In genomic region chr12:113139908-113140615, GRCm38 (mm10) we compare ENCODE assay signal across 8 mouse cellular contexts. TPM values are rescaled to one million over a fixed set of nuclear protein-coding genes. Genes with fewer than 3 reads are reported as not detected.
A peak's percentile ranks its signal among the peaks of the same experiment; 100 is the strongest.
DNase-seq lines count a peak whose midpoint lies in the region; ATAC-seq and TF ChIP-seq lines count a peak whose summit lies in the region.

Crip2 (plus strand) TSS chr12:113140236.

- under 1% methylated on average over 68 of the region's 68 CpGs for WGBS in forebrain, embryonic 10.5 days
- under 1% methylated on average over 65 of the region's 68 CpGs for WGBS in heart, embryonic 14.5 days
- WGBS in liver, embryonic 11.5 days: under 1% methylated on average over 68 of the region's 68 CpGs

- DNase-seq in CD4-positive, CD25-positive, alpha-beta regulatory T cell, adult 2 months (ENCODE audit: low read depth, low spot score): peak; percentile 94
- DNase-seq in brain, embryonic 14.5 days (ENCODE audit: low read depth): peak; percentile 98
- DNase-seq in forebrain, embryonic 10.5 days (ENCODE audit: extremely low spot score, low spot score): peak; percentile 93
- peak; percentile 94 for DNase-seq in kidney, postnatal 10 days
- peak; percentile 89 for DNase-seq in liver, embryonic 11.5 days (ENCODE audit: low spot score)
- DNase-seq in natural killer cell, adult 2 months (ENCODE audit: low spot score in 2 of 2): peak; percentile 77 to 89
- DNase-seq in telencephalon, adult 2 months (ENCODE audit: low read depth, low spot score): peak; percentile 92

- H3K27ac ChIP-seq in forebrain, embryonic 10.5 days: peak within 1 kb of the TSS; percentile 92
- H3K27ac ChIP-seq in heart, embryonic 14.5 days (replicated peaks in 1 of 2; ENCODE audit: control insufficient read depth in 1 of 2, insufficient read depth in 1 of 2, low read depth in 2 of 2, low read length in 2 of 2): peak within 1 kb of the TSS; percentile 97 to 99
- H3K27ac ChIP-seq in liver, embryonic 11.5 days (ENCODE audit: low read depth, low read length): no peak within 1 kb of the TSS

- H3K9ac ChIP-seq in heart, embryonic 14.5 days (ENCODE audit: low read length): peak within 1 kb of the TSS; percentile 99
- peak within 1 kb of the TSS; percentile 59 for H3K9ac ChIP-seq in liver, embryonic 11.5 days (ENCODE audit: low read depth, low read length)

- peaks cover 31% of the 10 kb centered on the region for H3K27me3 ChIP-seq in forebrain, embryonic 10.5 days (ENCODE audit: poor library complexity, severe bottlenecking)
- H3K27me3 ChIP-seq in heart, embryonic 14.5 days (ENCODE audit: control insufficient read depth, insufficient read depth, low read length): no peaks in the 10 kb centered on the region
- peaks cover 30% of the 10 kb centered on the region for H3K27me3 ChIP-seq in liver, embryonic 11.5 days (replicated peaks; ENCODE audit: control insufficient read depth, insufficient read depth, low read length)

- peak; percentile 89 for TF ChIP-seq POLR2A in brain, embryonic 14.5 days (IDR thresholded peaks at IDR 0.05; ENCODE audit: borderline replicate concordance, extremely low read depth, insufficient read depth, insufficient read length, poor library complexity, severe bottlenecking)

- peak; percentile 80 for ATAC-seq in heart, embryonic 14.5 days (ENCODE audit: insufficient number of reproducible peaks, insufficient read depth, low FRiP score, low read depth)
- peak; percentile 86 for ATAC-seq in liver, embryonic 11.5 days (replicated peaks; ENCODE audit: low FRiP score)

- peak within 1 kb of the TSS; percentile 96 for H3K4me2 ChIP-seq in heart, embryonic 14.5 days (ENCODE audit: low read length)
- H3K4me2 ChIP-seq in liver, embryonic 11.5 days: peak within 1 kb of the TSS; percentile 94

- H3K36me3 ChIP-seq in forebrain, embryonic 10.5 days (replicated peaks): peaks cover 60% of the 10 kb centered on the region
- H3K36me3 ChIP-seq in heart, embryonic 14.5 days (ENCODE audit: control insufficient read depth, insufficient read depth, low read length): peaks cover 66% of the 10 kb centered on the region
- peaks cover 26% of the 10 kb centered on the region for H3K36me3 ChIP-seq in liver, embryonic 11.5 days (ENCODE audit: control insufficient read depth, insufficient read depth, low read length)

- peak within 1 kb of the TSS; percentile 70 for H3K4me3 ChIP-seq in forebrain, embryonic 10.5 days
- H3K4me3 ChIP-seq in heart, embryonic 14.5 days (ENCODE audit: control insufficient read depth in 1 of 2, insufficient read depth in 1 of 2, low read depth in 1 of 2, low read length in 2 of 2): peak within 1 kb of the TSS; percentile 75 to 91
- H3K4me3 ChIP-seq in liver, embryonic 11.5 days (ENCODE audit: low read depth, low read length): peak within 1 kb of the TSS; percentile 65

- no peaks in the 10 kb centered on the region for H3K9me3 ChIP-seq in forebrain, embryonic 10.5 days
- H3K9me3 ChIP-seq in heart, embryonic 14.5 days (ENCODE audit: control insufficient read depth, low read length): no peaks in the 10 kb centered on the region
- H3K9me3 ChIP-seq in liver, embryonic 11.5 days (ENCODE audit: control insufficient read depth, low read length): no peaks in the 10 kb centered on the region

- H3K4me1 ChIP-seq in forebrain, embryonic 10.5 days: peaks cover 62% of the 10 kb centered on the region
- peaks cover 59 to 71% of the 10 kb centered on the region in 2 experiments for H3K4me1 ChIP-seq in heart, embryonic 14.5 days (ENCODE audit: control insufficient read depth in 2 of 2, insufficient read depth in 2 of 2, low read length in 2 of 2)
- peaks cover 21% of the 10 kb centered on the region for H3K4me1 ChIP-seq in liver, embryonic 11.5 days (replicated peaks; ENCODE audit: control insufficient read depth, insufficient read depth, low read length)

- peak; percentile 19; the same call in 1 of the 2 replicates for TF ChIP-seq CTCF in brain, embryonic 14.5 days (IDR thresholded peaks at IDR 0.05; ENCODE audit: borderline replicate concordance, extremely low read depth, insufficient read depth, insufficient read length)

RNA-seq across cellular contexts. Expression of gene Crip2, which starts in this region (rescaled TPM):
- polyA plus RNA-seq in brain, embryonic 14.5 days (2012; rRNA removed): 303 and 373 TPM in 2 replicates
- polyA plus RNA-seq in forebrain, embryonic 10.5 days (2016; fragmentation: Nextera tagmentation; extraction: Ambion mirVana): 172 and 182 TPM in 2 replicates
- polyA plus RNA-seq in heart, embryonic 14.5 days (2014; fragmentation: Nextera tagmentation; extraction: Ambion mirVana): 1,706 and 1,786 TPM in 2 replicates
- 80.6 and 86.9 TPM in 2 replicates for polyA plus RNA-seq in liver, embryonic 11.5 days (2014; fragmentation: Nextera tagmentation; extraction: Ambion mirVana)
